Mouse (Mus musculus): ENCODE measurements around the gene Lpar3.

- TF ChIP-seq FLI1 (IDR thresholded peaks at IDR 0.05; ENCODE audit: low read length) = no peak
- no peak for TF ChIP-seq GATA1 (IDR thresholded peaks at IDR 0.05; ENCODE audit: borderline replicate concordance, low read length)
These were observed 13.0 kb downstream of the Lpar3 start for GRCm38 (mm10) chr3:146233741-146234140.
